Mouse (Mus musculus) lung, postnatal 0 days (tissue): Measurements from ENCODE around the gene Slc25a13. TPM values are rescaled to one million over a fixed set of nuclear protein-coding genes. Genes with fewer than 3 reads are reported as not detected.

Experiments
- ATAC-seq: fragments of 200-750 bp; cut with Nextera tagmentation; 2 replicates; pipeline ENCODE4 v1.8.0; 2017; ENCODE audit warnings: moderate library complexity
- DNase-seq: peaks from one replicate; pipeline ENCODE4 v3.0.0-alpha.2; 2016; ENCODE audit warnings: low spot score
- H3K27ac ChIP-seq: fragments of 300-500 bp; sonication (generic); 2 replicates; pipeline ENCODE4 v1.5.1; 2014; ENCODE audit warnings: antibody characterized with exemption, mild to moderate bottlenecking, low read length, mixed read lengths
- H3K27me3 ChIP-seq: fragments of 300-500 bp; sonication (generic); replicated peaks from 2 replicates; pipeline ENCODE4 v1.6.1; 2014; ENCODE audit warnings: low read length, mixed read lengths; ENCODE audit not compliant: insufficient read depth
- H3K36me3 ChIP-seq: fragments of 300-500 bp; sonication (generic); 2 replicates; pipeline ENCODE4 v1.6.1; 2014; ENCODE audit warnings: low read length, mixed read lengths; ENCODE audit not compliant: insufficient read depth
- H3K4me1 ChIP-seq: fragments of 300-500 bp; sonication (generic); 2 replicates; pipeline ENCODE4 v1.6.1; 2014; ENCODE audit warnings: antibody characterized with exemption, low read depth, low read length, mixed read lengths; ENCODE audit not compliant: insufficient read depth
- H3K4me2 ChIP-seq: fragments of 300-500 bp; sonication (generic); replicated peaks from 2 replicates; pipeline ENCODE4 v1.6.1; 2014; ENCODE audit warnings: low read depth, mild to moderate bottlenecking, low read length, moderate library complexity, mixed read lengths
- H3K4me3 ChIP-seq: fragments of 300-500 bp; sonication (generic); 2 replicates; pipeline ENCODE4 v1.5.1; 2014; ENCODE audit warnings: low read depth, low read length
- H3K9ac ChIP-seq: fragments of 300-500 bp; sonication (generic); replicated peaks from 2 replicates; pipeline ENCODE4 v1.6.1; 2014; ENCODE audit warnings: low read depth, mild to moderate bottlenecking
- H3K9me3 ChIP-seq: fragments of 300-500 bp; sonication (generic); 2 replicates; pipeline ENCODE4 v1.6.1; 2016; ENCODE audit warnings: low read length, mixed read lengths
- CTCF ChIP-seq: IDR thresholded peaks from 2 replicates; pipeline ENCODE4 v1.5.1; 2016; ENCODE audit warnings: antibody characterized with exemption, mild to moderate bottlenecking
- EP300 ChIP-seq: IDR thresholded peaks from 2 replicates; pipeline ENCODE4 v1.6.1; 2016; ENCODE audit warnings: antibody characterized with exemption, mild to moderate bottlenecking, control low read depth
- WGBS: fragments of 180-500 bp; shearing (Covaris S2); extraction: QIAGEN DNeasy Blood & Tissue Kit; methylation state at CpG from one replicate; pipeline ENCODE4 v1.1.7; 2014; 5-methylcytosine and 5-hydroxymethylcytosine counted together
- polyA plus RNA-seq: library from polyadenylated mRNA; unstranded; fragments of >200 nt; fragmentation: Nextera tagmentation; extraction: Ambion mirVana; gene quantifications from 2 replicates; pipeline ENCODE4 v1.2.1, GENCODE M21; 2015

Gene Slc25a13
- polyA plus RNA-seq, 1 experiment from 2014 or later: 7.1 TPM

DNA sequence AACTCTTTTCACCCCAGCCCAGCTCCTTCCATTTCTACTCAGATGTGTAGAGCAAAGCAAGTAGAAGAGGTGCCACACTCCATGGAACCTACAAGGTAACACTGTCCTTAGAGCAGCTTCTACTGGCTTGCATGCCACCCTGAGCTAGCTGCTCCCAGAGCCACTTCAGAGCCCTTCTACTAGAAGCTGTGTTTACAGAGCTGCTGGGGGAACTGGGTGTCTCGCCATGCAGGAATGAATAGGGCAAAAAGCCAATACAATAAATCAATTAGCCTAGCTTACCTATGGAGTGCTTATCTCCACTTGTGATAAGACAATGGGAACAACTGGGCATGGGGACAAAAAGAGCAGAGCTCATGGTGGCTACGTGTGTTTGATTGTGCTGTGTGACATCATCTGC is 67.2 kb downstream of the Slc25a13 start:
- H3K27me3 ChIP-seq: no peaks in the 10 kb centered on the region
- H3K27ac ChIP-seq: no peak overlapping the region
- DNase-seq: peak; percentile 9
- H3K9ac ChIP-seq: no peak overlapping the region
- no peak overlapping the region for H3K4me2 ChIP-seq
- no peaks in the 10 kb centered on the region for H3K36me3 ChIP-seq
- peaks cover 4% of the 10 kb centered on the region for H3K4me1 ChIP-seq
- H3K9me3 ChIP-seq: no peaks in the 10 kb centered on the region
- 38% methylated on average over 2 of the region's 2 CpGs for WGBS
- ATAC-seq: peak; percentile 50
- H3K4me3 ChIP-seq: no peak overlapping the region
- no peak for TF ChIP-seq CTCF
- TF ChIP-seq EP300: no peak

DNA sequence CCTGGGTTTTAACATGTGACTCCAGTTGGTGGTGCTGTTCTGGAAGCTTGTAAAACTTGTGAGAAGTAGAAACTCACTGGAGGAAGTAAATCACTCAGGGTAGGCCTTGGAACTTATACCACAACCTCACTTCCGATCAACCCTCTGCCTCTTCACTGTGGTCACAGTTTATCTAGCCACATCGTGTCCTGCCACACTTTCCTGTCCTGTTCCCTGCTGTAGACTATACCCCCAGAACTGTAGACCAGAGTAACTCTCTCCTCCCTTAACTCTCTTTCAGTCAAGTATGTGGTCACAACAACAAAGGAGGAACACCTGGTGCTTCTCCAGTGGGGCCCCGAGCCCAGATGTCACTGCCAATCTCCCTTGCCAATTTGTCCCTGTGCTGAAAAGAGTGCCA is 67.6 kb downstream of the Slc25a13 start:
- WGBS: 81% methylated on average over 3 of the region's 3 CpGs
- no peak for DNase-seq
- no peak for ATAC-seq
- Histone ChIP-seq H3K9ac (no peak overlapping the region), H3K9me3 (no peaks in the 10 kb centered on the region), H3K27me3 (no peaks in the 10 kb centered on the region), H3K27ac (no peak overlapping the region), H3K4me3 (no peak overlapping the region), H3K36me3 (no peaks in the 10 kb centered on the region), H3K4me1 (peaks cover 4% of the 10 kb centered on the region), H3K4me2 (no peak overlapping the region)
- TF ChIP-seq EP300 (no peak), CTCF (no peak)

DNA sequence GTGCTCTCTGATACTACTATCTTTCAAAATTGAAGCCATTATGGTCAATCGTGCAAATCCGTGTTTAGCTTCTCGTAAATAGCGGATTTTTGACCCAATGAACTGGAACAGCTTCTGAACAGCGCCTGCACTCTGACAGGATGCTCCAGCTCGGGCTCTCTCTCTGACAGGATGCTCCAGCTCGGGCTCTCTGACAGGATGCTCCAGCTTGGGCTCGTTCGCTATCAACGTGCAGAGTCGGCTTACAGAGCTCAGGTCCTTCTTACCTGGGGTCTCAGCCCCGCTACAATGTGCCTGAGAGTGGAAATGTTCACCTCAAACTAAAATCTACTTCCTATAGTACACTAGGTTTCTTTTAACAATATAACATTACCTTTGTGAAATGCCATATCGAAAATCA is 71.6 kb downstream of the Slc25a13 start:
- H3K4me2 ChIP-seq: no peak overlapping the region
- WGBS: 78% methylated on average over 13 of the region's 13 CpGs
- H3K36me3 ChIP-seq: no peaks in the 10 kb centered on the region
- ATAC-seq (no peak), DNase-seq (no peak)
- no peak overlapping the region for H3K9ac ChIP-seq
- H3K27ac ChIP-seq: no peak overlapping the region
- no peaks in the 10 kb centered on the region for H3K27me3 ChIP-seq
- no peaks in the 10 kb centered on the region for H3K9me3 ChIP-seq
- TF ChIP-seq EP300 (no peak), CTCF (no peak)
- no peak overlapping the region for H3K4me3 ChIP-seq
- no peaks in the 10 kb centered on the region for H3K4me1 ChIP-seq

DNA sequence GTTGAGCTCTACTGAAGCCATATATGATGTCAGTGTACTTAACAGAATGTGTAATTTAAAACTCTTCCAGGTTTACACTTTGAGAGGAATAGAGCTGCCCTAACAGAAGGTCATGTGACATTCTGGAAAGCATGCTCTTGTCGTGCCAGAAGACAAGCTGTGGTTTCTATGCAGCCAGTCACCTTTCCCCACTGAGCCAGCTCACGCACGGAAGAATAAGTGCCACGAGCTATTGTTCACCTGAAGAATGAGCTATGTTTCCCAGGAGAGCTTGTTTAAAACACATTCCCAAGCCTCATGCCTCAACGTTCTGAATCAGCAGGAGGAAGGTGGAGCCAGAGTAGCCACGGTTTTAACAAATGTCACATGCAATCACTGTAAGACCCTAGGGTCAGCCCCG is 73.4 kb downstream of the Slc25a13 start:
- WGBS: 36% methylated on average over 7 of the region's 7 CpGs
- no peaks in the 10 kb centered on the region for H3K9me3 ChIP-seq
- H3K4me1 ChIP-seq: no peaks in the 10 kb centered on the region
- no peak for TF ChIP-seq CTCF
- TF ChIP-seq EP300: no peak
- H3K27ac ChIP-seq: no peak overlapping the region
- ATAC-seq (peak; percentile 50), DNase-seq (peak; percentile 44)
- H3K36me3 ChIP-seq: no peaks in the 10 kb centered on the region
- no peak overlapping the region for H3K9ac ChIP-seq
- H3K4me3 ChIP-seq: no peak overlapping the region
- H3K4me2 ChIP-seq: no peak overlapping the region
- no peaks in the 10 kb centered on the region for H3K27me3 ChIP-seq

DNA sequence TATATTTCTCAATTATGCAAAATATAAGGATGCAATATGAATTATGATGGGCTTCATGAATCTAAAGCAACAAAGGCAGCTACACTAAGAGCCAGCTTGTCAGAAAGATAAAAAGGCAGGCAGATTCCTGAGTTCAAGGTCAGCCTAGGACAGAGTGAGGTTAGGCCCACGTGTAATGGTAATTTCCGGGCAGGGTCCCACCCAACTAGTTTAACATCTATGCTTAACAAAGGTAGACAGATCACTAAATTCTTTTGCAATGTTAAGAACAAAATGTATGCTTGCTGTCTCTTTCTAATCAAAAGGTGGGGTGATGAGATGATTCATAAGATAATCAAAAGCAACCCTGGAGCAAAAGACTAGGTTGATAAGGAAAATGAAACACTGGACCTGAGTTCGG is 76.6 kb downstream of the Slc25a13 start:
- Histone ChIP-seq H3K4me2 (no peak overlapping the region), H3K27me3 (no peaks in the 10 kb centered on the region), H3K4me1 (no peaks in the 10 kb centered on the region), H3K9me3 (no peaks in the 10 kb centered on the region), H3K27ac (no peak overlapping the region), H3K9ac (no peak overlapping the region), H3K4me3 (no peak overlapping the region), H3K36me3 (no peaks in the 10 kb centered on the region)
- ATAC-seq: no peak
- no peak for DNase-seq
- WGBS: 85% methylated on average over 3 of the region's 3 CpGs
- TF ChIP-seq CTCF (no peak), EP300 (no peak)

DNA sequence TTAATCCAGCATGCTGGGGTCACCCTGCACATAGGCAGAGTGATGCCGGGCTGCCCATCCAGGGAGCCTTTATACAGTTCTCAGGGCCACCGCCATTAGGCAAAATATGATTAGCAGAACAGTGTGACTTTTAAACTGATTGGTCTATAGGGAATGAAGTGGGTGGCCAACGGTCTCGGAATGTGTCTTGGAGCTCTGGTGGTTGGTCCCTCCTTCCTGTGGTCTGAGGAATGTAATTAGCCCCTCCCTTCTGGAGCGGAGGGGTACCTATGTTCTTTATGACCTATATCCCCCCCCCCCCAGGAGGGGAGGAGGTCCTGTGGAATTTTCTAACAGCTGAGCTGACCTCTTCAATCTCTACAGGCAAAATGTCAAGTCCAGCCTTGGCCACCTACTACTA is 77.9 kb downstream of the Slc25a13 start:
- WGBS: 89% methylated on average over 5 of the region's 5 CpGs
- H3K9me3 ChIP-seq: no peaks in the 10 kb centered on the region
- H3K4me3 ChIP-seq: no peak overlapping the region
- ATAC-seq (no peak), DNase-seq (no peak)
- no peak overlapping the region for H3K9ac ChIP-seq
- H3K4me2 ChIP-seq: no peak overlapping the region
- H3K27ac ChIP-seq: no peak overlapping the region
- no peaks in the 10 kb centered on the region for H3K36me3 ChIP-seq
- H3K4me1 ChIP-seq: no peaks in the 10 kb centered on the region
- H3K27me3 ChIP-seq: no peaks in the 10 kb centered on the region
- TF ChIP-seq EP300 (no peak), CTCF (no peak)

DNA sequence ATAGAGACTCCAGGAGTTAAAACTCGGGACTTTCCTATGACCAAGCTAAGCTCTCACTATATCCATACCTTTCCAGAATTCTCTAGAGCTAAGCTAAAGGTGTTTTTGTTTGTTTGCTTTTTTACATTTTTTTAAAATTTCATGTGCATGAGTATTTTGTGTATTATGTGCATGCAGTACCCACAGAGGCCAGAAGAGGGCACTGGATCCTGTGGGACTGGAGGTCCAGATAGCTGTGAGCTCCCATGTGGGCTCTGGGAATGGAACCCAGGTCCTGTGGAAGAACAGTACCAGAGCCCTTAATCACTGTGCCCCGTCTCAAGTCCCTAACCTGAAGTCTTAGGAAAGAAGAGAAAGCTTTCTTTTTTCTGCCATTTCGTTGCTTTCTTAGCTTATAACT is 80.2 kb downstream of the Slc25a13 start:
- no peaks in the 10 kb centered on the region for H3K36me3 ChIP-seq
- no peaks in the 10 kb centered on the region for H3K9me3 ChIP-seq
- H3K4me1 ChIP-seq: no peaks in the 10 kb centered on the region
- H3K27ac ChIP-seq: no peak overlapping the region
- H3K4me3 ChIP-seq: no peak overlapping the region
- 91% methylated on average over 3 of the region's 3 CpGs for WGBS
- TF ChIP-seq EP300 (no peak), CTCF (peak; percentile 57)
- no peak overlapping the region for H3K9ac ChIP-seq
- DNase-seq: no peak
- no peak overlapping the region for H3K4me2 ChIP-seq
- H3K27me3 ChIP-seq: no peaks in the 10 kb centered on the region
- no peak for ATAC-seq
